Mouse (Mus musculus): ENCODE data around the gene Gm5105.

GRCm38 (mm10) chr3:138050772-138051171, 16.4 kb downstream of the Gm5105 start:
- TF ChIP-seq CTCF (IDR thresholded peaks at IDR 0.05; ENCODE audit: borderline replicate concordance, extremely low read depth, insufficient read depth, insufficient read length), result no peak
- TF ChIP-seq POLR2A (IDR thresholded peaks at IDR 0.05; ENCODE audit: borderline replicate concordance, extremely low read depth, insufficient read depth, insufficient read length, poor library complexity, severe bottlenecking), result no peak

Data from brain, embryonic 14.5 days (tissue).